Mouse (Mus musculus) yolk sac, embryonic 10.5 days (tissue): ENCODE results near the gene Fgf18.

ENCODE experiments used
- DNase-seq: peaks from one replicate; pipeline ENCODE4 v3.0.0-alpha.2; 2017; ENCODE audit warnings: low spot score

Gene Fgf18

DNA sequence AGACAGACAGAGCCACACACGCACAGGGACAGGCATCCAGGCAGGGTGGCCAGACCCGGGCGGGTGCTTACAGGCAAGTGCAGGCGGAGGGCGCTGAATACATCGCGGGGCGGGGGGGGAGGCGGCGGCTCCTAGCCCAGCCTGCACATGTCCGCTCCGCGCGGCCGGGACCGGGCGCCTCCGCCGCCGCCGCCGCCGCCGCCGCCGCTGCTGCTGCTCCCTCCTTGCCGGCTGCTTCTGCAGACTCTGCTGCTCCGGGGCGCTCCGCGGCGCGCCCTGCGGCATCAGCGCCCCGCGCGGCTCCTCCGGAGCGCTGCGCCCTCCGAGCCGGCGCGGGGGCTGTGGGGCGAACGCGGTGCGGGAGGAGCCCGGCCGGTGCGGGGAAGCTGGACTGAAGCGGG, at the start of gene Fgf18:
TSS of gene Fgf18 (minus strand) at position 230 of the 401 bp plus-strand sequence.
- DNase-seq: peak; percentile 33

DNA sequence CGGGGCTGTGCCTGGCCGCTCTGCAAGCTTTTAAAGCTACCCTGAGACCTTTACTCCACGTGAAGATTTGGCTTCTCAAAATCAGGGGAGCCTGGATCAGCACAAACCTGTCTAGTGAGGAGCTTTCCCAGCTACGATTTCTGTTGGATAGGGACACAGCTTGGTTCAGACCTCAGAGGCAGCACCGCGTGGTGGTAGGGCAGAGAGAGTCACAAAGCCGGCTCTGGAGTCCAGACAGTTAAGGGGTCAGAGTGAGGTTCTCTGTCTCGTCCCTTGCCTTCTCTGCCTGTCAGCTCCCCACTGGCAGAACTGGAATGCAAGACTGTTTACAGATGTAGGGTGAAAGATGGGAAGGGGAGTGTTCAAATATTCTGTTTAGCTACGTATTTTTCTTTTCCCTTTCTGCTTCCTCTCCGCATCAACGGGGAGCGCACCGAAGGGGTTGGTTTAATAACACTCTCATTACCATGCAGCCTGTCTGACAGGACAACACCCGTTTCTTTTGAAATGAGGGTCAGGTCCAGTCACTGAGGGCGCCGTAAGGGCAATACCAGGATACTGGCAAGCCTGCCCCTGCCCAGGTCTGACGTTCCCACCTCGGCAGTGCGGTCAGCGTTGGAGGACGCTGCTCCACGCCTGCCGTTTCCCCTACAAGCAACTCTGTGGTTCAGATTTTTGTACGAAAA, 49.4 kb upstream of the Fgf18 start:
- no peak for DNase-seq

DNA sequence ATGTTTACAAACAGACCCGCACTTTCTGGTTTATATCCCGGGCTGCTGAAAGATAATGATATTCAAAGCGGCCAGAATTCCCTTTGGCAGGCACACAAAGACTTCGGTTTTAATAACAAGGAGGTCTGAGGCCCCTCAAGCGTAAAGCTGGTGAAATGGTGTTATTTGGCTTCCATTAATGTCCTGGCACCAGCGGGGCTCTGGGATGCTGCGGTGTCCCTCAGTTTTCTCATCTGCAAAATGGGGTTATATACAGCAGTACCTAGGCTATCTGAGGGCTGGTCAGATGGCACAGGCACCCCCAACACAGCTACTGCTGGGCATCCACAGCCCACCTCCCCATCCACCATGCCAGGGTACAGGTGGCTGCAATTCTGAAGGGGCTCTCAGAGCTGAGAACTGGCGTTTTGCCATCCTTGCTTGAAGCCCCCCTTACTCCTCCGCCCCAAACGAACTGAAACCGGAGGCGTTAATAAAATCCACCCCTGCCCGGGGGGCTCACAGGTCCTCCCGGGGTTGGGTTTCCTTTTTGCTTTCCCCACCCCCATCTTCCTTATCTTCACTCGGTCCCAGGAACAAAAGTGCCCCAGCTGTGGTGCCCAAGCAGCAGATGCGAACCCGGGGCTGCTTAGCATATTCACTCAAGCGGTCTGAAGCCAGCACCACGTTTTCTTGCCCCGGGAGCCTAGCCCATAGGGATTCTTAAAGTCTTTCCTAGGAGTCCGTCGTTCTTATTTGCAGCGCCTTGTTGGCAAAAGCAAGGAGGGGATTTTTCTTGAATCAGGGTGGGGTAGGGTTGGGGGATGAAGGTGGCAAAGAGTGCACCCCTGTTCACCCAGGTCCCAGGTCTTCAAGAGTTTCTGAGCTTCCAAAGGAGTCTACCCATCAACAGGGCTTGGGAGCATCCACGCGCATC, 48.6 kb upstream of the Fgf18 start:
- no peak for DNase-seq

DNA sequence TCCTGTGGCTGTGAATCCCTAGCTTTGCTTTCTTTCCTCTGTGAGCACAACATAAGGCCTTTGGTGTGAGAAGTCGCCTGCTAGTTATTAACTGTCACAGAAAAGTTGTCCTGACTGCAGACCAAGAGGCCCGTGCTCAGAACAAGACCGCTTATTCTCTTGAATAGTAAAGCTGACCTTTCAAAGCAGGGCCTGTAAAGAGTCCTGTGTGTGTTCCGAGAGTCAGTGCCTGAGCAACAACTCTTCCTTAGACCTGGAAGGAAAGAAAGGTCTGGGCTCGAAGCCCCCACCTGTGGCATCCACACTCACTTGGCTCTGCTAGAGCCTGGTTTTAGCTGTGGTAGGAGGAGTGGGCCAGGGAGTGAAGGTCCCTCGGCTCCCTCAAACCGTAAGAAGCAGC, 47.9 kb upstream of the Fgf18 start:
- DNase-seq: no peak

DNA sequence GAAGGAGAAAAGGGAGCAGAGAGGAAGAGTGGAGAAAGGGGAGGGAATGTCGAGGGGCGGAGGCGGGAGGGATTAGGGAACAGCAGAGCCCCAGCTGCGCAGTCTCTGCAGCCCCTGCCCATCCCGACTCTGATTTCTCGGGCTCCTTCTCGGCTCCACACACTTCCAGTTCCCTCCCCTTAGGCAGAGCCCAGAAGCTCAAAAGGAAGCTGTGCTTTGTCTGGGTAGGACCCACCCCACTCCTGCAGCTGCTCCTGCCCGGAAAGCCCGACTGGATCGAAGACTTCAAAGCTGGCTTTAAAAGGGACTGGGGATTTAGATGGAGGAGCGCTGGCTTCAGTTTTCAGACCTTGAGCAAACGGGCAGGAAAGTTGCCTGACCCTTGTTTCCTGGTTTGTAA, 46.5 kb upstream of the Fgf18 start:
- no peak for DNase-seq

DNA sequence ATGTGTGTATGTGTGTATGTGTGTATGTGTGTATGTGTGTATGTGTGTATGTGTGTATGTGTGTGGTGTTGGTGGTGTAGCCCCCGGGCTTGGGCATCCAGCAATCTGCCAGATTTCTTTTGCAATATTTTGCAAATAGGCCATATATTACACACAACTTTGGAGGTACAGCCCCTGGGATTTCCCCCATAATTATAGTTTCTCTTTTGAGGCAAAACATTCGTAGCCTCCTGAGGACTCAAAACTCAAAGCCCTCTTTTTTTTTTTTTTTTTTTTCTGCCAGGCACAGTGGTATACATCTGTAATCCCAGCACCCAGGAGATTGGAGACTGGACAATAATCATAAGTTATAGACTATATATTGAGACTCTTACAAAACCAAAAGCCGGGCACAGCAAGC, 34.6 kb upstream of the Fgf18 start:
- DNase-seq: no peak

DNA sequence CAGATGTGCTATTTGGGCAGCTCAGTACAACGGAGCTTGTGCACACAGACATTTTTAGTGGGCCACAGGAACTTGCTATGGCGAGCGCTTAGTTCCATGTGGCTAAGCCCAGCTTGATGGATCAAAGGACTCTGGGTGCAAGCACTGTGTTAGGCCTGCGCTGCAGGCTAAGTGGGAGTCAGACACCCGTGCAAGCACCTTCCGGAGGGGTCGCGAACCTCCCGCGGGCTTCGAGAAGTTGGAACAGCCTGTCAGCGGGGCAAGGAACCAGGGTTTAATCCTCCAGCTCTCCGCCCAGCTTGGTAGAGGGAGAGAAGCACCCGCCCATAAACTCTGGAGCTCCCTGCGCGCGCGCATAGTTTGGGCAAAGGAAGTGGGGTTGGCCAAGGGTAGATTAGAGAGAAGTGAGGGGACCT, 33.5 kb upstream of the Fgf18 start:
- no peak for DNase-seq

DNA sequence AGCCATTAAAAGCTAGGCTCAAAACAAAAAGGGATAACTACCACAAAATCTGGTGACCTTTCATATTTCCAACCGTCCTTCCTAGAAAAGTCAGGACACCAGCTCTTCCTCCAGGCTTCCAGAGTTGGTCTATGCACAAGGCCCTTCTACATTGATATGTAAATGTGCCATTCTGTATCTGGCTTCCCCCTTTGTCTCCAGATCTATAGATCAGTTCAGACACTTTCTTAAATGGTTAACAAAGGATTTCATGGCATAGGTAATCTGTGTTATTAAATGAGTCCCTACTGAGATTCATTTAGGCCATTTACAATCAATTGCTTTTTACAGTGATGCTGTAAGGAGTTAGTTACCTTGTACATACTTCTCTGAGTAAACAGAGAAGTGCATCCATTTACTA, 32.6 kb upstream of the Fgf18 start:
- DNase-seq: no peak

DNA sequence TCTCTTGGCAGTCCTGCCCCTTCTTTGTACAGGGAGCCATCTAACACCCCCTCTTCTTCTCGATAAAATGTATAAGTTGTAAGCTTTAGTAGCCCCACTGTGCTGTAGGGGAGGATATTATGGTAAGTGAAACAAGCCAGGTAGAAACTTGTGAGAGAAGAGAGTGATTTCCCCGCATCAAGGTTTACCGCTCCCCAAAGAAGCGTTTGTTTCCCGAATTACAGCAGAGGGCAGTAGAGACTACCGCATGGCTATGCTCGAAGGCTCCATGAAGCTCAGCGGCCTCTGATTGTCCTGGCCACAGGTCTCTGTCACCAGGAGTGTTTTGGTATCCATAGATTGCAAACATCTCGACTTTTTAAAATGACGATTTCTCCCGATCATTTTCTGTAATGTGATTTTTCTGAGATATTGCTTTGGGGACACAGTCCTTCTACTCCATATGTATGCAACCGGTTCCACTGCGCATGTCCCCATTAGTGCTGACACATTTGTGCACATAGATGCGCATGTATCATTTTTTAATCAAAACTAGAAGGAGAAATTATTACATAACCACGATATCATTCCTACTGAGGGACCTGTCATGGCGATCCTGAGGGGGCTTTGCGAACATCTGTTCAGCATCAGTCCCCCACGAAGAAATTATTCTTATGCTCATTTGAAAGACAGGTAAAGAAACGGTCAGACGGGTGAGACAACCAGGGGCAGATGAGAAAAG, 29.5 kb upstream of the Fgf18 start:
- DNase-seq: no peak

DNA sequence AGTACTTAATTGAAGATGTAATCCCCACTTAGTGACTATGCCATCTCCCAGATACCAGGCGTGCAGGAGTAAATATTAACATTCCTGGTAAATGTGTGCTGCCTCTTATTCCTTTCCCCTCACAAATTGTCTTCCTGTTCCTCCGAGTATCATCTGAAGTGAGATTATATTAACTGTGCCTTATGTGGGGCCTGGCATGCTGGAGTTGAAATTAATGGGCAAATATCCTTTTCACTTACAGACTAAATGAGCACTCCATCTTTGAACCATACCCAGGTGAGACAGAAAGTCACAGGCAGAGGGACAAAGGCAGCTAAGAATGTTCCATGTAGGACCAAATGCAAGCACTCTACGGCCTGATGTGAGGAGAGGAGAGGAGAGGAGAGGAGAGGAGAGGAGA, 28.6 kb upstream of the Fgf18 start:
- no peak for DNase-seq

DNA sequence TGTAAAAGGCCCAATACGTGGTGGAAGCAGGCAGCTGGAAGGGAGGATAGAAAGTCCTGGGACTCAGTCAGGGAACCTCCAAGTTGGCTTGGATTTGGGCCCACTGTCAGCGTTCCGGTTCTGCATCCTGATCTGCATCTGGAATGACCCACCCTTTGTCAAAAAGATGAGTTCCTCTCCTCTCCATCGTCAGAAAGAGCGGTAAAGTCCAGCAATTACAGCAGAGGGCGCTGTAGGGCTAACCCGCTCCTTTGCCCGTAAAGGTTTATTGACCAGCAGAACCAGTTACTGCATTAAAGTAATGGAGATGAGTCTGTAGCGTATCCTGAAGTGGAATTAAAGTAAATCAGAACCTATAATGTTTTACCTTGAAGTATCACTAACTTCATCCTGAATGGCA, 23.3 kb upstream of the Fgf18 start:
- DNase-seq: no peak

DNA sequence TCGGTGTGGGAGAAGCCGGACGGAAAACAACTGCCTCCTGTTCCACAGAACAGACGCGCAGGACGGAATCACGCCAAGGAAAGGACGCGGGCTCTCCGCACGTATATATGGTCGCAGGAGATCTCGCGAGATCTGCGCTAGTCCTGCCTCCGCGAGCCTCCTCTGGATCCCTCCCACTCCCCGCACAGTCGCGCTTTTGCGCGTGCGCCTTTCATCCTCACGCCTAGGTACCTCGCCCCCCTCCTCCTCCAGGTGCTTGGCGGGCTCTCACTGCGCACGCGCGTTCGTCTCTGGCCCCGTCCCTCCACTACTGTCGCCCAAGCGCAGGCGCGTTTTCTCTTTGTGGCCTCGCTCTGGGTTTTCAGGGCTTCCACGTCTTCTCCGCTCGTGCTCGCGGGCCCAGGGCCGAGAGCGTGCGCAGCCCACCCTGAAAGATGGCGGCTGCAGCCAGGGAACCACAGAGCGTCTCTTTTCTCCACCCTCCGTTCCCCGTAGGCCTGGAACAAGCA, 15.9 kb upstream of the Fgf18 start, which contains the start of gene Npm1:
TSS of gene Npm1 (minus strand) at position 209 of the 509 bp plus-strand sequence.
- DNase-seq: peak; percentile 99

DNA sequence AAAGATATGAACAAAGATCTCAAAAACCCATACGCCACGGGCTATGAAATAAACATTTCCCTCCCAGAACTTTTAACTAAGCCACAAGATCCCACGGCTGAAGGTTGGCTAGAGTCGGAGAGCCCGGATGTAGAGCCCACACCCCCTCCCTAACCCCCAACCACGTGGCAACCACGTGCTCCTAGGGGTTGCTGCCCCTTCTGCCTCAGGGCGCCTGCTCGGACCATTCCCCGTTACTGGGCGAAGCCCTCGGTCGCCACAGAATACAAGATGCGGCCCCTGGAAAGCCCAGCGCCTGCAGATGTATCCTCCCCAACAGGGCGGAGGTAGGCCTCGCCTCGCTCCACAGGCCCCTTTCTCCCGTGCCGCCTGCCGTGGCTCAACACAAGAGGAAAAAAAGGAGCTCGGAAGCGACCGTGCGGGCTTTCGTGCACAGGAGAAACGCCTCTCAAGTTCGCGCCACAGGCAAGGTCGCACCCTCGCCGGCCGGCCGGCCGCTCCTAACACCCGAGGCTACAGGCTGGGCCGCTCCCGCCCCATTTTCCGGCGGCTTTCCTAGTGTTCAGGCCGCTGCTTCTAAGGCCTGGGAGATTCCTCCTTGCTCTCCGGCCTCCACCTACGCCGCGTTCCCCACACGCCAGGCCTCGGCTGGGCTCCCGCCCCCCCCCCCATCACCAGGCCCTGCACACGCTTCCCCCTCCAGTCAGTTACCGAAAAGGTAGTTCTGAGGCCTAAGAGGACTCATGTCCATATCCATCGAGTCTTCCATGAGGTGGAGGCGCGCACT, 15.2 kb upstream of the Fgf18 start:
- peak; percentile 80 for DNase-seq

DNA sequence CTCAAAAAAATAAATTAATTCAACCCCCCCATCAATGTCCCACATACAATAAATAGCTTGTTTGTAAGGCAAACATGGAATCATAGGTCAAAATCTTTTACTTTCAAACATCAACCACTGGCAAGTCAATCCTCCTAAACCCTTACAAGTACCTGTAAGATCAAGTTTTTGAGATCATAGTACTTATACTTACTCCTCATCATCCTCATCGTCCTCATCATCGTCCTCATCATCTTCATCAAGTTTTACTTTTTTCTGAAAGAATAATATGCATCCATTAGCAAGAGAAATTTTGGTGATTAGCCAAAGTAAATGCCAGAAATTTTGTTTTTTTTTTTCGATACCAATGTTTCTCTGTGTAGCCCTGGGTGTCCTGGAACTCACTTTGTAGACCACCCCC, 12.5 kb upstream of the Fgf18 start:
- DNase-seq: no peak

DNA sequence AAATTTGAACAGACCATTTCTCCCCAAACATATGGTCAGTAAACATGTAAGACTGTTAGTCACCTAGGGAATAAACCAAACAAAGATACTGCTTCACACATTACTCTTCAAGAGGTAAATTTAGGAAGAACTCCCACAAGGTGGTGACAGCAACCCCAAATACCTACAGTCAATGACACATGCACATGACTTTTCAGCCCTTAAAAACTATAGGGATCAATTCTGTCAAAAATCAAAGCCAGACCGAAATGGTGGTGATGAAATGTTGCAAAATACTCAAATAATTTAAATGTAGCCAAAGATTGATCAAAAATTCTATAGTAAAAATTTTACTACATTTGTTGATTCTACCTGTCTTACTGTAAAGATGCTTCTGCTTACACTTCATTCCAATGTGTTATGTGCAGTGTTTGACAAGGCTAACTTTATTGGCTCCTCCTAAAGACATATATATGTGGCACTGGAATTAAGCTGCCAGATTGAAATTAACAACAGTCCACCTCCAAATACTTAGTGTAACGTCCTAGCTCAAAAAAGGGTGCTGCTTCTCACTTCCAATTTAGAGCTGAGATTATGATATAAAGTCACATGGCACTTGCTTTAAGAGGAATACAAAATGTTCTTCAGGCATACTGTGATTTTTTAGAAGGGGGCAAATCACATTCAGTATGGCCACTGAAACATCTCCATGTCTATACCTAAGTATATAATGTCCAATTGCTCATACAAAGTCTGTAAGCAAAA, 10.4 kb upstream of the Fgf18 start:
- DNase-seq: no peak

DNA sequence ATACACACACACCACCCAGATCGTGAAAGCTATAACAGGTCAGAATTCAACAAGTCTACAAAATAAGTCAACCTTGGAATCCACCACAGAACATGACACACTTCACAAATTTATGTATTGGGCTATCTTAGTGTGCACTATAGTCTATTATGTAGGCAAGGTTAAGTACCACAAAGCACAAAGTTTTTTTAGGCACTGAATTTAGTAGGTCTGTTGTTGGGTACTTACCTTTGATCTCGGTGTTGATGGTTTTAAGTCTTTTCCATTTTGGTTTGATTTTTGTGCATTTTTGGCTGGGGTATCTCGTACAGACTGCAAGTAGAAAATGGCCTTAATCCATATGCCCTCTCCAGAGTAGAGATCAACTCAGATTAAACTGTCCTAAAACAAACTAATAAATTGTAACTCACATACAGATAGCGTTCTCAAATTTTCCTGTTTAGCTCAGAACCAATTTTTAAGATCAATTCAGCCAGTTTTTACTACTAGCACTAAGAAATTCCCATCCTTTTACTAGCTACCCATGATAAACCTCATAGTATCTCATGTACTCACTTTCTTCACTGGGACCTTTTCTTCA, 9.3 kb upstream of the Fgf18 start:
- no peak for DNase-seq

DNA sequence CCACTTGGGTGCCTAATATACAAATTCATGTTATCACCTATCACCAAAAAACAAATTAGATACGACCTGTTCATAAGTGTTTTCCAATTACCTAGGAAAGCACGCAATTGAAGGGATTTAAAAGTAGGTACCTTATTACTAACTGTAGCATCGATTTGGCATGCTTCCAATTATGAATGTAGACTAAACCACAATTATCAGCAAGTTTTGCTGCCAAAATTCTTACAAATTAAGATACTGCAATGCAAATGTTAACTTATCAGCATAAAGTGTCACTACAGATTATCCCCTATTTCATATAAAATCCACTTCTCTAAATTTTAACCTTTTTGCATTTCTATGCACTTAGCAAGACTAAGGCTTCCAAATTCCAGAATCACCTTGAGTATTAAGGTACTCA, 7.3 kb upstream of the Fgf18 start:
- DNase-seq: no peak

DNA sequence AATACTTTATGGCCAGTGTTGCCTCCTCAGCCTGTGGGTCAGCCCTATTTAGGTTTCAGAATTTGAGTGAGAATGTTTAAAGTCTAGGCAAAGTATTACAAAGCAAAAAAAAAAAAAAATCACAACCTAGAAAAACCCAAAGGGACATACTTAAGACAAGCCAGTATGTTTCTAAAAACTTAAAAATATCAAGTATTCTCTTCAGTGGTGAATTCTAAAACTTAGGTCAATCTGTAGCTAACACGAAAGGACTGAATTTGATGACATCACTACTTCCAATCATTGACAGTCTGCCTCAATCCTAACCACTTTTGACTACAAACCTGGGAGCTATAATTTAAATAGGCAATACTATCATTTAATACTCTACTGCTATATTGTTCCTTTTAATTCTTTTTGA, 5.8 kb upstream of the Fgf18 start:
- no peak for DNase-seq

DNA sequence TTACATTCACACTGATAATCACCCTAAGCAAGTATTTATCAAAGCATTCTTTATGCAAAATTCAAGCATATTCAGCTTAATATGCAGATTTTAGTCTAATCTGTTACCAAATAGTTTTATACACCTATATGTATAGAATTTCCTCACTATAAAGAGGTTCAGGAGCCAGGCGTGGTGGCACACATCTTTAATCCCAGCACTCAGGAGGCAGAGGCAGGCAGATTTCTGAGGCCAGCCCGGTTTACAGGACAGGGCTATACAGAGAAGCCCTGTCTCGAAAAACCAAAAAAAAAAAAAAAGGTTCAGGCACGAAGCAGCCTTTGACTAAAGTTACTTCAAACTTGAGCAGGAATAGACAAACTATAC, 4.6 kb upstream of the Fgf18 start:
- no peak for DNase-seq

DNA sequence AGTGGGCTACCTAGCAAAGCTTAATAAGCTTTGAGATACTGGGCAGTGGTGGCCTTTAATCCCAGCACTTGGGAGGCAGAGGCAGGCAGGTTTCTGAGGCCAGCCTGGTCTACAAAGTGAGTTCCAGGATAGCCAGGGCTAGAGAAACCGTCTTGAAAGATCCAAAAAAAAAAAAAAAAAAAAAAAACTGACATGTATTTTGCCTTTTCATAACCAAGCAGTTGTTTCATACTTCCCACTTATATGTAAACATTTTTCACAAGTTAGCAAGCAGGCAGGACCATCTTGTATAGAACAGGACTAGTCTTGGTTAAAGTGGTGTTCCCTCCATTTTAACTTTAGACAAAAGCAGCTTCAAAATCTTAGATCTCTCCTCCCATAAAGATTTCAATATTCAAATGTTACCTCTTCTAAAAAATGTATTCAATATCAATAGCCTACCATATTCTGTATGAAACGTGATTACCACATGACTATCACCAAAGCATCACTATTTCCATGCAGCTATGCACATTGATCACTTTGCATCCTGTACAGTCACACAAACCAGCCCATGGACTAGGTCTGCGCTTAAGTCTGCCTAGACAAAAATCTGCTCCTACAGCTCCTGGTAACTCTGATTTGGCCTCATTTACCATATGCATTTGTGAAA, 4.1 kb upstream of the Fgf18 start:
- DNase-seq: no peak
